Mouse (Mus musculus) hindbrain, postnatal 0 days (tissue): ENCODE results near the gene Rrp12. TPM values are rescaled to one million over a fixed set of nuclear protein-coding genes. Genes with fewer than 3 reads are reported as not detected.
"Not testable (repeated sequence)": the region's sequence is repeated elsewhere in the genome, so short reads cannot be mapped to it uniquely, and the experiment has no call there.

Experiments
- ATAC-seq: fragments of 200-750 bp; cut with Nextera tagmentation; 2 replicates; pipeline ENCODE4 v1.8.0; 2017; ENCODE audit warnings: mild to moderate bottlenecking, moderate TSS enrichment, moderate library complexity
- DNase-seq: peaks from one replicate; pipeline ENCODE4 v3.0.0-alpha.2; 2015; ENCODE audit warnings: low spot score
- H3K27ac ChIP-seq: fragments of 300-500 bp; sonication (generic); 2 replicates; pipeline ENCODE4 v1.5.1; 2014; ENCODE audit warnings: mild to moderate bottlenecking
- H3K27me3 ChIP-seq: fragments of 300-500 bp; sonication (generic); 2 replicates; pipeline ENCODE4 v1.6.1; 2014; ENCODE audit warnings: low read length, mixed read lengths; ENCODE audit not compliant: insufficient read depth
- H3K36me3 ChIP-seq: fragments of 300-500 bp; sonication (generic); 2 replicates; pipeline ENCODE4 v1.6.1; 2014; ENCODE audit warnings: low read length, mixed read lengths; ENCODE audit not compliant: insufficient read depth
- H3K4me1 ChIP-seq: fragments of 300-500 bp; sonication (generic); 2 replicates; pipeline ENCODE4 v1.6.1; 2014; ENCODE audit warnings: antibody characterized with exemption, low read length, mixed read lengths; ENCODE audit not compliant: insufficient read depth
- H3K4me2 ChIP-seq: fragments of 300-500 bp; sonication (generic); 2 replicates; pipeline ENCODE4 v1.6.1; 2014; ENCODE audit warnings: low read depth, mild to moderate bottlenecking, low read length, moderate library complexity, mixed read lengths
- H3K4me3 ChIP-seq: fragments of 300-500 bp; sonication (generic); 2 replicates; pipeline ENCODE4 v1.5.1; 2014; ENCODE audit warnings: low read length
- H3K9ac ChIP-seq: fragments of 300-500 bp; sonication (generic); replicated peaks from 2 replicates; pipeline ENCODE4 v1.6.1; 2014; ENCODE audit warnings: mild to moderate bottlenecking, low read length, moderate library complexity, mixed read lengths
- H3K9me3 ChIP-seq: fragments of 300-500 bp; sonication (generic); 2 replicates; pipeline ENCODE4 v1.6.1; 2016; ENCODE audit warnings: low read length, mixed read lengths
- CTCF ChIP-seq: IDR thresholded peaks from 2 replicates; pipeline ENCODE4 v1.5.1; 2016; ENCODE audit warnings: antibody characterized with exemption, control low read depth, low read depth
- WGBS: fragments of 180-500 bp; shearing (Covaris S2); extraction: QIAGEN DNeasy Blood & Tissue Kit; methylation state at CpG from one replicate; pipeline ENCODE4 v1.1.7; 2014; 5-methylcytosine and 5-hydroxymethylcytosine counted together
- polyA plus RNA-seq: library from polyadenylated mRNA; unstranded; fragments of >200 nt; fragmentation: Nextera tagmentation; extraction: Ambion mirVana; gene quantifications from 2 replicates; pipeline ENCODE4 v1.2.1, GENCODE M21; 2015
- total RNA-seq: library from RNA; depleted of rRNA; stranded (reverse); fragments of >200 nt; gene quantifications from 2 replicates; pipeline ENCODE4 v1.2.3, GENCODE M21; 2014

Rrp12 gene
- total and polyA plus RNA-seq, 2 experiments from 2014 or later, result 12.3 to 19.2 TPM

GRCm38 (mm10) chr19:41932686-41933085 lies 36.7 kb upstream of the Rrp12 start:
- no peaks in the 10 kb centered on the region for H3K27me3 ChIP-seq
- H3K4me1 ChIP-seq, result peaks cover 7% of the 10 kb centered on the region
- H3K9ac ChIP-seq, result peak overlapping the region; percentile 63
- H3K9me3 ChIP-seq, result no peaks in the 10 kb centered on the region
- TF ChIP-seq CTCF, result no peak
- ATAC-seq (peak; percentile 16), DNase-seq (peak; percentile 18)
- peak overlapping the region; percentile 76 for H3K27ac ChIP-seq
- H3K4me2 ChIP-seq, result peak overlapping the region; percentile 93
- H3K36me3 ChIP-seq, result peaks cover 24% of the 10 kb centered on the region; the same call in 1 of the 2 replicates
- peak overlapping the region; percentile 65 for H3K4me3 ChIP-seq
- under 1% methylated on average over 28 of the region's 28 CpGs for WGBS

DNA sequence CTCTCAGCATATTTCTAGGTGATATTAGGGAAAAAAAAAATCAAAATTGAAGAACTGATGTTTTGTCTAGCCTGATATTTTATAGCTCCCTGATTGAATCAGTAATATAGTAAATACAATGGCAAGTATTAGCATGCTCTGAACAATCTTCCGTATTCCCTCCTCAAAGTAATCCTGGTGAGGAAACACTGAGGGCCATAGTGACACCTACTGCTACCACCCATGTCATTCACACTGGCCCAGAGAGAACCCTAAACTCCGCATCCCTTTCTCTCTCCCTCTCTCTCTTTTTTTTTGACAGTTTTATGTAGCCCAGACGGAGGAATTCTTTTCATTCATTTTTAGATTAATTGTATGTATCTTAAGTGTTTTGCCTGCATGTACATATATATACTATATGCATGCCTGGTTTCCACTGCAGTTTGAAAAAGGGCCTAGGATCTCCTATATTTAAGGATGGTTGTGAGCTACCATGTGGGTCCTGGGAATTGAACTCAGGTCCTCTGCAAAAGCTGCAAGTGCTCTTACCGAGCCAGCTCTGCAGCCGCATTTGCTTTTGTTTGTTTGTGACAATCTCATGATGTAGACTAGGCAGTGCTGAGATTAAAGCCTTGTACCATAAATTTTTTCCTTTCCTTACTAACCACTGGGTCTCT lies 24.6 kb upstream of the Rrp12 start:
- no peak for DNase-seq
- WGBS, result 78% methylated on average over 5 of the region's 5 CpGs
- Histone ChIP-seq H3K4me2 (no peak overlapping the region), H3K4me1 (no peaks in the 10 kb centered on the region), H3K27ac (no peak overlapping the region), H3K9ac (no peak overlapping the region), H3K36me3 (peaks cover 48% of the 10 kb centered on the region), H3K27me3 (no peaks in the 10 kb centered on the region), H3K9me3 (no peaks in the 10 kb centered on the region), H3K4me3 (no peak overlapping the region)
- ATAC-seq, result no peak
- TF ChIP-seq CTCF, result no peak

- Histone ChIP-seq H3K9me3 (no peaks in the 10 kb centered on the region), H3K27me3 (no peaks in the 10 kb centered on the region), H3K4me2 (no peak overlapping the region), H3K9ac (no peak overlapping the region), H3K36me3 (peaks cover 46% of the 10 kb centered on the region), H3K4me3 (no peak overlapping the region), H3K27ac (no peak overlapping the region), H3K4me1 (no peaks in the 10 kb centered on the region)
- ATAC-seq, result no peak
- no peak for DNase-seq
- 84% methylated on average over 4 of the region's 4 CpGs for WGBS
- TF ChIP-seq CTCF, result no peak
Observed at GRCm38 (mm10) chr19:41919471-41919870, 23.5 kb upstream of the Rrp12 start.

DNA sequence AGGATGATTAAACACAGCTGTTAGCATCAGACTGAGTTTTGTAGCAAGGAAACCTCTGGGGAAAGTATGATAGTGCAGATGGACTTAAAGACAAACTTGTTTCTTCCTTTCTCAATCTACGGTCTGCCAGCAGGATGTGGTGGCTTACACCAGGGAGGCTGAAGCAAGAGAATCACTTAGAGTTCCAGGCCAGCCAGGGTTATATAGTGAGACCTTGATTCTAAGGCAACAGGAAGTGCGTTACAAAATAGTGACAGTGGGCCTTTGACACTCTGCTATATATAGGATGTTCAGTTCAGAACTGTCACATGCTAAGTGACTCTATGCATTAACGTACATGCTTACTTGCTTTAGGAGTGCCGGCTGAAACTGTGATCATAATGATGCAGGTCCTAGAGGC lies 20.9 kb upstream of the Rrp12 start:
- no peaks in the 10 kb centered on the region for H3K27me3 ChIP-seq
- no peak for TF ChIP-seq CTCF
- H3K4me1 ChIP-seq, result peaks cover 16% of the 10 kb centered on the region
- WGBS, result 90% methylated on average over 4 of the region's 4 CpGs
- DNase-seq (no peak), ATAC-seq (no peak)
- peaks cover 31% of the 10 kb centered on the region for H3K36me3 ChIP-seq
- no peak overlapping the region for H3K27ac ChIP-seq
- no peak overlapping the region for H3K9ac ChIP-seq
- H3K9me3 ChIP-seq, result no peaks in the 10 kb centered on the region
- no peak overlapping the region for H3K4me2 ChIP-seq
- H3K4me3 ChIP-seq, result no peak overlapping the region

DNA sequence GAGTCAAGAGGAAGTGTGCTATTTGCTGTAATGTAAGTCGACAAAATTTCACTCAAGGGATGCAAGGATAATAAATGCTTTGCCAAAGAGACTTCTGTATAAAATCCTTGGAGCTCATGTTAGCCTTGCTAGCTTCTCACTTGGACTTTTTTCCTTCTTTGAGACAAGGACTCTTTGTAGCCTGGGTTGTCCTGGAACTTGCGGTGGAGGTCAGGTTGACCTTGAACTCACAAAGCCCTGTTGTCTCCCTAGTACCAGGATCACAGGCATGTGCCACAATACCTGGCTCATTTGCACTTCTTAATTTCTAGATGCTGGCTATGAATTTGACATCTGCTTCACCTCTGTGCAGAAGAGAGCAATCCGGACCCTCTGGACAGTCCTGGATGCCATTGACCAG lies 19.3 kb upstream of the Rrp12 start:
- H3K4me1 ChIP-seq, result peaks cover 16% of the 10 kb centered on the region
- H3K9ac ChIP-seq, result no peak overlapping the region
- no peak for TF ChIP-seq CTCF
- H3K36me3 ChIP-seq, result peaks cover 31% of the 10 kb centered on the region
- H3K4me3 ChIP-seq, result no peak overlapping the region
- ATAC-seq (no peak), DNase-seq (no peak)
- no peaks in the 10 kb centered on the region for H3K9me3 ChIP-seq
- no peak overlapping the region for H3K27ac ChIP-seq
- no peaks in the 10 kb centered on the region for H3K27me3 ChIP-seq
- 87% methylated on average over 3 of the region's 3 CpGs for WGBS
- no peak overlapping the region for H3K4me2 ChIP-seq

- not testable (repeated sequence) for H3K9me3 ChIP-seq, H3K4me2 ChIP-seq, H3K27me3 ChIP-seq, H3K9ac ChIP-seq, ATAC-seq, H3K27ac ChIP-seq, DNase-seq, H3K4me3 ChIP-seq
- TF ChIP-seq CTCF, result 0 out of 2 replicates have a peak, but pooled peaks have one; percentile 7
- H3K36me3 ChIP-seq, result peaks cover 28% of the 10 kb centered on the region
- H3K4me1 ChIP-seq, result peaks cover 16% of the 10 kb centered on the region
Observed at GRCm38 (mm10) chr19:41914592-41914882, 18.6 kb upstream of the Rrp12 start.

DNA sequence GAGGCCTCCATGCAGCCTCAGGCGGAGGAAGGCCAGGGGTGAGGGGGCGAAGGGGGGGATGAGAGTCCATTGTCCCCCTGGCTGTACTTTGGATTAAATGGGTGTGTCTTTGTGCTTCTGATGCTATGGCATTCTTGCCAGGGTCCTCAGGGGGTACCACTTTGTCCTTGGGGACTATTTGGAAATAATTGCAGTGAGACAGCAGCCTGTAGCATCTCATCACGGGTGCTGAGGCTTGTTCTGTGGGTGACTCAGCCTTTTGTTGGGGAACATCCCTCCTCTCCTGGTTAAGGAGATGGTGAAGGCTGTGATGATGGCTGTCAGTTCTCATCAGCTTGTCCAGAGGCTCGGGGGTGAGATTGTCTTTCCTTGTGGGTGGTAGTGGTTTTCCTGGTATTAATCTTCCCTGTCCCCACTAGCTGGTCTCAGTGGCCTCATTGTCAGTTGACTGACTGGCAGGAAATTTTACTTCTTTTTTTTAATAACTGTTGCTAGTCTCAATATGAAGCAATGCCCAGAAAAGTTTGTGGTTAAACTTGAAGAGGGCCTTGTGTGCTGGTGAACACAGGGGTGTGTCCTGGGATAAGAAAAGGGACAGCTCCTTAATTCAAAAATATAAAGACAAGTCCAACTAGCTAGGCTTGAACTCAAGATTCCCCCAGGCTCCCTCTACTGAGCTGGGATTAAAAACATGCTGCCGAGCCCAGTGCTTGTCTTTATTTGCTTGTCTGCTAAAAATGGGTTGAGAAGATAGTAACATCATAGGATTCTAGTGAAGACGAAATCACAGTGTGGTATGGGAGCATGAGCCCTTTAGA lies 18.0 kb upstream of the Rrp12 start:
- no peak for TF ChIP-seq CTCF
- peak overlapping the region; percentile 83 for H3K4me2 ChIP-seq
- ATAC-seq, result no peak
- no peak for DNase-seq
- peak overlapping the region; percentile 79 for H3K9ac ChIP-seq
- H3K4me1 ChIP-seq, result peaks cover 16% of the 10 kb centered on the region
- 37% methylated on average over 6 of the region's 6 CpGs for WGBS
- H3K4me3 ChIP-seq, result peak overlapping the region; percentile 78
- H3K9me3 ChIP-seq, result no peaks in the 10 kb centered on the region
- H3K27ac ChIP-seq, result no peak overlapping the region
- no peaks in the 10 kb centered on the region for H3K27me3 ChIP-seq
- H3K36me3 ChIP-seq, result peaks cover 23% of the 10 kb centered on the region
